Mouse (Mus musculus): ENCODE data around the gene Klf6.

Klf6 gene

DNA sequence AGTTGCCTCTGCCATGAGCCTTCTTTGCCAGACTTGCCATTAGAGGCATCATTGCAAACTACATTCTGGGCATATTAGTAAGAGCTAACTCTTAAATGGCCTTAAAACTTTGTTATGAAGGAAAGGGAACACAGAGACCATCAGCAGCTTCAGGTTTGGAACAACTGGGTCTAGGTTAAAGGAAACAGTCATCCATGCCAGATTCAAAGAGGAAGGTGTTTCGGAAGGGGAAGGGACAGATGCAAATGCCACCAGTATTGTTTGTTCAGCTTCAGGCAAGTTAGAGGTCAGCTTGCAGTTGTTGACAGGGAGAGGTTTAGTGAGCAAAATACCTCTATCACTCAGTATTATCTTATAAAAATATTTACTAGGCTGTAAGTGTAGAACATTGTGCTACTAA, 37.7 kb downstream of the Klf6 start:
- no peak for DNase-seq (ENCODE audit: low spot score in 2 of 2)

DNA sequence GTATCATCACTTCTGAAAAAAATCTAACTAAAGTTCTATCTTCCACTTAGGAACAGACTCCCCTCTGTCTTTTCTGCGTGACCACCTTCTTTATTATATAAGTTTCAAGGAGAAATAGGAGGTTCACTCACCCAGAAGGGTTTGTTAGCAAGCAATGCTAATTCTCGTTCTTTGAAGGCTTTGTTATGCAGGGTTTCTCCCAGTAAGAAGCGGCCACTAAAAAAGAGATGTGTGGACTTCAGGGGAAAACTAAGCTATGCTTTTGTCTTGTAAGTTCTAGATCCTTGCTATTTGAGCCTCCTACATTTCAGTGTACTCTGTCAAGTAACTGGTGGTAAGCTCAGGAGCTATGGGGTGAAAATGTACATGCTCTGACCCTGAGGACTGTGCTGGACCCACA, 38.4 kb downstream of the Klf6 start:
- no peak for DNase-seq (ENCODE audit: low spot score in 2 of 2)

DNA sequence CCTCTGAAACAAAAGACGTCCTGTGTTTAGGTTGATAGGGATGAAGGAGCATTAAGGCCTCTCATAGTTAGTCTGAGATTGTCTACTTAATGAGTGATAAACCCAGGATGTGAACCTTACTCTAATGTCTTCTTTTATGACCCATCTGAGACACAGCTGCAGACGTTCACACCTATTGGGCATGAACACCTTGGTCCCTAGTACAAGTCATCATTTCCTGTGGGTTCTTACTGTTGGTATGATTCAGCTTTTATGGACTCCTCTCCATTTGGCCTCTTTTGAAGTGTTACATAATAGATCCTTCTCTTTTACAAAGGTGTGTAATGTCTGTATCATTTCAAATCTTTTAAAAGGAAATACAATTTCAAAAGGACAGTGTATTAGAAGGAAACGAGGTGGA, 51.9 kb downstream of the Klf6 start:
- no peak for DNase-seq (ENCODE audit: low spot score in 2 of 2)

DNA sequence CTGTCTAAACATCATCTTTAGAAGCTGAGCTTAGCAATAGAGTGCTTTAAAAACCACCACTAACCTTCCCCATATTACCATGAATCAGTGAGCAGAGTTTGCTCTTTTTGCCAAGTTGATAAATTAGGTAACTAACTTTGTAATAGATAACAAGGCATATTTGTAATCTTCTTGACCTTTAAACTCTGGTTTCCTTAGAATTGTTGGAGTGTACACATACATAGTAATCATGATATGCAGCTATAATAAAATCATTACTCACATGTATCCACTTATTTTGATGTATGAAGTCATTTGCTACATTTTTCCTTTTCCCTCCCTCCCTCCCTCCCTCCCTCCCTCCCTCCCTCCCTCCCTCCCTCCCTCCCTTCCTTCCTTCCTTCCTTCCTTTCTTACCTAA, 56.1 kb downstream of the Klf6 start:
- DNase-seq (ENCODE audit: low spot score in 2 of 2): no peak

DNA sequence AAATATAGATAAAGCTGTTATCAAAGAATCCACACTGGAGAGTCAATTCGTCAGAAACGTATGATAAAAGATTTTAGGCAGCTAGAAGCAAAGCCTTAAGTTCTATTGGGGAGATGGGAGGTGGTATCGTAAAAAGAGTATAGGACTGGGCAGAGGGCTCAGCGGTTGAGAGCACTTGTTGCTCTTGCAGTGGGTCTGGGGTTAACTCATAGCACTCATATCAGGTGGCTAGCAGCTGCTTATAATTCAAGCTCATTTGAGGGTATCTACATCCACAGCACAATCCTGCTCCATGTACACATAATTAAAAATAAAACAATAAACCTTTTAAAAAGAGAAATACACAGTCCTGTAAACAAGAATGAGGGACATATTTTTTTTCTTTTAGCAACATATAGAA, 58.7 kb downstream of the Klf6 start:
- DNase-seq (ENCODE audit: low spot score in 2 of 2): no peak
